Mouse (Mus musculus) skeletal muscle tissue, adult 2 months (tissue): ENCODE data around the gene Prickle4.
A peak's percentile ranks its signal among the peaks of the same experiment; 100 is the strongest.

Experiments used
- DNase-seq: peaks from one replicate; pipeline ENCODE4 v3.0.0-alpha.2; 2012; ENCODE audit warnings: low read depth, low spot score

Prickle4 gene

DNA sequence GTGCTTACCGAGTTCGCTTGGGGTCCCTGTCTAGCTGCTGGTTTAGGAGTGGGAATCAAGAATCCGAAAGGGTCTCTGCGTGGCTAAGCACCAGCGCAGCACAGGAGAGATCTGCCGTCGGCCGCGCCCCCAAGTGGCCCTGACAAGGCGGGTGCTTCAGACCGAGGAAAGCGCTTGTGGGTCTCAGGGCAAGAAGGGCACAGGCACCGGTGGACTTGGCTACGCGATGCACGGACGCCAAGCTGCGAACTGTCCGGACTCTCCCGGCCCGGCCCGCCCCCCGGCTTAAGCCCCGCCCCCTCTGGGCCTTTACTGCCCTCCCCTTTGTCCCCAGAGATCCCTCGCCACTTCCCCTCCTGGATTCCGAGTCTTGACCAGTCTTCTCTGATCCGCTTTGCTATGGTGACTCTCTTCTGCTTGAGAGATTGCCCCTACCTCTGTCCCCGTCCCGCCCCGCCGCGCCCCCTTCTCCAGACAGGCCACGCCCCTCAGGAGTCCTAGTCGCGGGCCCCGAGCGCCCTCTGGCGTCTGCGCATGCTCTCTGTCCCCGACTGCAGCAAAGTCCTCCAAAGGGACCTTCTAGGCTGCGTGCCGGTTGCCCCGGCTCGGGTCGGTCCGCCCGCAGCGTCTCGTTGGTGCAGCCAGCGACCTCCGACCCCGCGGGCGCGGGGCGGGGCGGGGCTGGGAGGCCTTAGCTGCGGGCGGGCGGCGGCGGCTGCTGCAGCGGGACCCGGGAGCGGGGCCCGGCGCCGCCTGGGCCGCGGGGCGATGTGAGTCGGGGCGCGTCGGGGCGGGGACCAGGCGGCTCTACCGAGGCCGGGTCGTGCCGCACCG is at the start of gene Prickle4:
Gene Prickle4, minus strand, starts transcription at position 234 of the 834 bp plus-strand sequence.
- DNase-seq: peak; percentile 97

DNA sequence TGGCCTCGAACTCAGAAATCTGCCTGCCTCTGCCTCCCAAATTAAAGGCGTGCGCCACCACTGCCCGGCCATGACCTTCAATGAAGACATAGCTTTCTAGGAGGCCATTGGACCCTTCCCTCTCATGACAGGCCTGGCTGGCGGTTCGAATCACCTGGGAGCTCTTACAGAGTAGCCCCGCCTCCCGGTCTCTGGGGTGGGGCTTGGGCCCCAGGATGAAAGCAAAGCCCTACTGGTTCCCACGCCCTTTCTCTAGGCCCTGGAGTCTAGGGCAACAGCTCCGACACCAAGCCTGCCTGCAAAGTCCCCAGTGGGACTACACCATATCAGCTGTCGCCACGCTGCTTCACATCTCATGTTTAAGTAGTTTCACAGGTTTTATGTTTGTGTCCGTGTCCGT is 49.5 kb upstream of the Prickle4 start:
- DNase-seq: no peak

DNA sequence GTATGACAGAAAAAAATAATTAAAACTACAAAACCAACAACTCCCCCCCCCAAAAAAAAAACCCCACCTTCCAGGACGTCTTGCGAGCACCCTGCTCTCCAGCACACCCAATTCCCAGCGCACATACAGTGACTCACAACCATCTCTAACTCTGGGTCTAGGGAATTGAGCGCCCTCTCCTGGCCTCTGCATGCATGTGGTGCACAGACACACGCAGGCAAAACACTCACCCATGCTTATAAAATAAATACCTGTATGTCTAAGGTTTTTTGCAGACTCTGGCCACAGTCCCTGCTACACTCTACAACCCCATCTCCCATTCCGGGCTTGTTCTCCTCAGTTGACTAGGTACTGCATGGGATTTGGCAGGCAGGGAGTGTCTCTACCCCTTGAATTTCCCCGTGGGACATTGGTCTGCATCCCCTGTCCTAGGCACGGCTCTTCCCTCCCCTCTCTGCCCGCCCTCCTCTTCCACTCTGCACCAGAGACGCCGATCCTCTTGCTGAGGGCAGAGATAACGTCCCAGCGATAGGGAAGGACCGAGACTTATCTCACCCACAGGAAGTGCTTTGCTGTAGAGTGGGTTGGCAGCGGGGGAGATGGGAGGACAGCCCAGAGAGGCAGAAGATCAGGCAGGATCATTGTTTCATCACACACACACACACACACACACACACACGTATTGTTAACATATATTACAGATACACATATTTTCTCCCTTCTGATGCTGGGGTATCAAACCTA is 48.6 kb upstream of the Prickle4 start:
- DNase-seq: no peak

DNA sequence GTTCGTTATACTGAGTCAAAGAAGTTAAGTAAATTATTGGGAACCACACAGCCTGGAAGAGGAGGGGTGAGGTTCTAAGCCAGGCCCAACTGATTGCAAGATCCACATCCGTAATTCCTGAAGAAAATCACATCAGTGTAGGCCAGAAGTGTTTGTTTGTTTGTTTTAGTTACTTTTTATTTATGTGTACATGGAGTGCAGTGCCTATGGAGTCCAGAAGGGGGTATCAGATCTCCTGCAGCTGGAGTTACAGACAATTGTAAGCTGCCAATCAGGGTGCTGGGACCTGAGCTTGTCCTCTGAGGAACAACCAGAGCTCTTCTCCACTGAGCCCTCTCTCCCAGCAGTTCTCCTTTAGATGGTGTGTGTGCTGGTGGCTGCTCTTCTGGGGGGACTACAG is 45.6 kb upstream of the Prickle4 start:
- DNase-seq: no peak

DNA sequence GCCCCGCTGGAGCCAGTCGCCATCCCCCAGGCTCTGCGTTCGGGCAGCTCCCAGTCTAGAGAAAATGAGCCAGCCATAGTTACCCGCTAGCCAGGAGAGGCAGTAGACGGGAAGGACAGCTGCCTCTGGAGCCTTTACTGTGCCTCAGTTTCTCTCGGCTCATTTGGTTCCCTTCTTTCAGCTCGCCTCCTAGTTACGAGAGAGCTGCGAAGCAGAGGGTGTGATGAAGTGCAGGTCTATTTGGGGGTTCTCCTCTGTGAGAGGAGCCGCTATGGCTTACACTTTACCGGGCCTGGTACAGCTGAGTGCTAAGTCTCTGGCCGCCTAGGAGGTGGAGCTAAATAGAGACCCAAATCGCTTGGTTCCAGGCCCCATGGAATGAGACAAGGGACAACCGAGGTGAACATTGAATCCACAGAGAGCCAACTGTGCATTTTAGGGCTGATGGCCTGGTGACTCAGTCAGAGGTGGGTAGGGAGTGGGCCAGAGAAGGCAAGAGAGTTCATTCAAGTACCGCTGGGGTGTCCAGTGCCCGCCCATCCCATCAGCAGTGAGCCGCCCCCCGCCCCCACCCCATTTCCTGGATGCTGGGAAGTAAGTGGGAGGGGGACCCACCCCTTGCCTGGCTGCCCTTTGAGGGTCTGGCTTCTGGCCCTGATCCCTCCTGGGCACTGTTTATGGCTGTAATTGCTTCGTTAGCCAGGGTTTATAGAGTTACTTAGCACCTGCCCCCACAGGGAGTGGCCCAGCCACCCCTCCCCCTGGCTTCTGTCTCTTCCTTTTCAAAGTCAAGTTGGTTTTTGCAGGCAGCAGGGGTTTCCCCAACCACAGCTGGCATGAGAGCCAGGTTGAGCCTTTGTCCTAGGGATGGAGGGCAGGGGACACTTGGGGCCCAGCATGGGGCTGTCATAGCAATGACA is 44.6 kb upstream of the Prickle4 start:
- DNase-seq: peak; percentile 57

DNA sequence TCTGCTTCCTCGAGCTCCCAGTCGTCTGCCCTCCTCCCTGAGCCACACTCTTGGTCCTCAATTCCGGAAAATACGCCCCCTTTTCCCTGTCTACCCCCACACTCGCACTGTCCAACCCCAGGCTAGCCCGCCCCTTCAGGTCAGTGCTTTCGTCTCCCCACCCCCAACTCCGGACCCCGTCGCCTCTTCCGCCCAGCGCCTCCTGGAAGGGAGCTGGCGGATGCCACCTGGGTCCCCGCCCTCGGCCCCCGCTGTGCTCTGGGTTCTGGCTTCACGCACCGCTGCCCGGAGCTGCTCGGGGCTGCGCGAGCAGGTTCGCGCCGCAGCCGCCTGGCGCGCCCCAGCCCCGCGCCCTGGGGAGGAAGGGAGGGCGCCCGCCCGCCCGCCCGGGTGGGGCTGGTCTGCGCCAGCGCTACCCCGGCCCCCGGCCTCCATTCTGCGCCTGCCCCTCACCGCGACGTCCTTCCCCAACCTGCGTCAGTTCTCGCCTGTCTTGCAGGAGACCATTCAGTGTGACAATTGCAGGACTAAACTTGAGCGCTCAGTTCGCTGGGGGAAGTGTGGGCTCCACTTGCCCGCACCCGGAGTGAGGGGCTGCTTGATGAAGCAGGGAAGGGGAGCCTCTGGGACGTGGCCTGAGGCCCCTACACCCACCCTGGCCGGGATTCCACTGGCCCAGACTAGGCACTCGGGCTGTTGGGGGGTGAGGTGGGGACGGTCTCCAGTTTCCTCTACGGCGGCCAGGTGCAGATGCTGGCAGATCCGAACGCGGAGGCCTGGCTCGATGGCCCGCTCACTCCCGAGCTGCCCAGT is 43.7 kb upstream of the Prickle4 start:
- DNase-seq: peak; percentile 77

DNA sequence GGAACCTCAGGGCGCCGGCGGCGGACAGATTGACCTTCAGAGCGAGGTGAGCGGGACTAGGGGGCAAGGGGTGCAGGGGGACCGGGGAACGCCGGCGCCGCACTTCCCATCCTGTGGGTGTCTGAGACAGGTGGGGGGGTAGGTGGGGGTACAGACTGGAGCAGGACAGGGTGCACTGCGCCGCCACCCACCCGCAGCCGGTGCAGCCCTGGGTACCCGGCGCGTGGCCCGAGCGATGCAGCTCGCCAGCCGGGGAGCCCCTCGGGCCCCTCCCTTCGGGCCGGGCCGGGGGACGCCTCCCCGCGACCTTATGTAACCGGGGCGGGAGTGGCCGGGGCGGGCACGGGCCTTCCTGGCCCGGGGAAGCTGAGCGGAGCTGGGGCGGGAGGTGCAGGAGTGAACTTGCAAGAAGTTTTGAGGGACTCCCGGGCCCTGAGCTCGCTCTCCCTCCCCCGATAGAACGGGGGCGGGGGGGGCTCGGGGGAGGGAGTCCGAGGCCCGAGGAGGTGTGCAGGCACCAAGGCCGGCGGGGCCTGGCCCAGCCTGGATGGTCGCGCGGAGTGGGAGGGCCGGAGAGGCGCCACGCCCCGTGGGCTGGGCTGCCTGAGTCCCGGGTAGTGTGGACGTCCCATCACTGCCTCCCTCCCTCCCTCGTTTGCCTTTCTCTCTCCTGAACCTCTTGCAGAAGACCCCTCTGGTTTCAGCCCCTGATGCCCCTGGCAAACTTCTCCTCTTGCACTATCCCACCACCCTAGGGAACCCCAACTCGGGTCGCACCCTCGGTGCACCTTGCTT is 42.9 kb upstream of the Prickle4 start:
- DNase-seq: peak; percentile 93

DNA sequence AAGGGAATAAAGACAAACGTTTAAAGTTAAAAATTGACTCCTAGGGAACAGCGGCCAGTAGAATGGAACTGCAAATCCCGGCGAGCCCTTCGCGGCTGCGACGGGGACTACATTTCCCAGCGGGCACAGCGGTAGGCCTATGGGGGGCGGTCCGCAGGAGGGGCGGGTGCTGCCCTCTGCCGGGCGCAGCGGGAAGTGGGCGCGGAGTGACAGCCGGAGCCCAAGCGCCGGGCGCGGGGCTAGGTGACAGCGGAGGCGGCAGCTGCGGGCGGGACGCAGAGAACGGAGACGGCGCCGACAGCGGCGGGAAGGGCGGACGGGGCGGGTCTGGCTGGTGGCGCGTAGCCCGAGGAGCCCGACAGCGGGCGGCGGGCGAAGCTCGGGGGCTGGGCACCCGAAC is 42.3 kb upstream of the Prickle4 start, which contains the start of gene Tfeb:
Gene Tfeb, plus strand, starts transcription at position 175 of the 400 bp plus-strand sequence.
- DNase-seq: peak; percentile 90

DNA sequence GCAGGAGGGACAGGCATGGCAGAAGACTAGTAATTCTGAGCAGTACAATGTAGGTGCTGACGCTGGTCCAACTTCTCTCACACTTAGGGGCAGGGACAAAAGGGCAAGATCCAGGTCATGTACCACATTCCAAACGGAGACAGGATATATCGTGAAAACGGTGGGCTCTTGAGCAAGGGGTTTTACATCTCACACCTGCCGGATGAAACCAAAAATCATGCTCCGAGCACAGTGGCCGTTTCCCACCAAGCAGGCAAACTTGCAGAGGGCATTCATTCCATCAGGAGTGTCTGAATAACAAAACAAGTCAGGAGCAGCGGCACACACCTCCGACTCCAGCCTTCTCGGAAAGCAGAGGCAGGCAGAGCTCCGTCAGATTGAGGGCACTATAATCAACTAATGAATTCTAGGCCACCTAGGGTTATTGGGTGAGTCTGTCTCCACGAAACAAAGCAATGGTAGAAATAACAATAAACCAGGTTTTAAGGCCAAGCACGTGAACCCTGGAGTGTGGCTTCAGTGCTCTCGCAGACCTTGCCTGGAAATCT is 41.1 kb upstream of the Prickle4 start:
- no peak for DNase-seq

DNA sequence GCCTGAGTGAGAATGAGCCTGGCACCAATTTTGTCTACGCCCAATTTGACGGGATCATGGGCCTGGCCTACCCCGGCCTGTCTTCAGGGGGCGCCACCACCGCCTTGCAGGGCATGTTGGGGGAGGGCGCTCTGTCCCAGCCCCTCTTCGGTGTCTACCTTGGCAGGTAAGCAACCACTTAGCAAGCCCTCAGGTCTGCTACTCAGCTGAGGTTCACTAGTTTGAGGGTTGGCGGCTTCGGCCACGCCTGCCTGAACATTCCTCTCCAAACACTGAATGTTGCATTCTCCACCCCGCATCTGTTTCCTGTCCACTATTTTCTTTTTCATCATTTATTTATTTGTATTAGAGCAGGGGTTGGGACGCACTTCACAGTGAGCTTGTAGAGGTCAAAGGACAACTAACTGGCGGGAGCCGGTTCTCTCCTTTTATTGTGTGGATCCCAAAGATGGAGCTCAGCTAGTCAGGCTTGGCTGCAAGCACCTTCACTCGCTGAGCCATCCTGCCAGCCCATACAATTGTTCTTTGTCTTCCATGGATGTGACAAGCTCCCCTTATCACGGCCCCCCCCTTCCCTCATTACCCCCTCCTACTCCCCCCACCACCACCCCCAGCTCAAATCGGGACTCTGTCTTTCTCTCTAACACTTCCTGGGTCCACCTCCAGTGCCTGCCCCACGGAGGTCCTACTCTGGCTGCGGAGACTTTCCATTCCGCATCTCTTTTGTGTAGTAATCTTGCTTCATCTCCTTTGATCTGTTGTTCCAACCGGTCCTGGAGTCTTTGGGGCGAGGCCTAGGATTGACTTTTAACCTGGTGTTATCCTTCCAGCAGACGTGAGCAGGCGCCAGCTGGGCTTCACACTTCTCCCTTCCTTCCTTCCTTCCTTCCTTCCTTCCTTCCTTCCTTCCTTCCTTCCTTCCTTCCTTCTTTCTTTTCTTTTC is 36.4 kb upstream of the Prickle4 start:
- no peak for DNase-seq

DNA sequence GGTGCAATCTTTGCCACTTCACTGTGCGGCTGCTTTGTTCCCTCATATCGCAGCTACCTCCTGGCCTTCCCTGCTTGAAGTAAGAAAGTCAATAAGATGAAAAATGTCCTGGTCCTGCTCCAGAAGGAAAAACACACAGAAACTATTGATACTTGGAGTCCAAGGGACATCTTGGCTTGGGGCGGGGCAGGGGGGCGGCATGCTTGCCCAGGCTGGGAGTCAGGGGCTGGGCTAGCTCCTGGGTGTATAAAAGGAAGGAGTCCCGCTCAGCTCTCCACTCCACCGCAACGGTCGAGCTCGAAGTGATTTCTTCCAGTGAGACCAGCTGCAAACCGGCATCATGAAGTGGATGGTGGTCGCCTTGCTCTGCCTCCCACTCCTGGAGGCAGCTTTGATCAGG is 32.0 kb upstream of the Prickle4 start, which contains the start of gene Pgc:
Gene Pgc, plus strand, starts transcription at position 277 of the 400 bp plus-strand sequence.
- DNase-seq: no peak

DNA sequence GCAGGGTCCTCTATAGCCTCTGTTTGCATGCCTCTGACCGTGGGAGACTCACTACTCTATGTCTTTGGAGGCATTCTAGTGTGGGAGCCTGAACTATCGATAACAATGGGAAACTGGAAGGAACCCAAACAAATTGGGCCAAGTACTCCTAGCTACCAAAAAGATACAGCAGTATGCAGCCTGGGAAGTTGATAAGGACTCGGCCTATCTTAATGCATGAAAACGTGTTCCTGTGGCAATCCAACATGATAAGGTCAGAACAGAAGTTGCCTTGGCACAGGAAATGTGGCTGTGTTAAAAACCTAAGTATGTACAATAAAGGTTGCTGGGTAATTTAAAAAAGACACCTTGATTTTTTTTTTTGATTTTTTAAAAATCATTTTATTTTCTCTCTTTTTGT is 26.6 kb upstream of the Prickle4 start:
- DNase-seq: no peak

DNA sequence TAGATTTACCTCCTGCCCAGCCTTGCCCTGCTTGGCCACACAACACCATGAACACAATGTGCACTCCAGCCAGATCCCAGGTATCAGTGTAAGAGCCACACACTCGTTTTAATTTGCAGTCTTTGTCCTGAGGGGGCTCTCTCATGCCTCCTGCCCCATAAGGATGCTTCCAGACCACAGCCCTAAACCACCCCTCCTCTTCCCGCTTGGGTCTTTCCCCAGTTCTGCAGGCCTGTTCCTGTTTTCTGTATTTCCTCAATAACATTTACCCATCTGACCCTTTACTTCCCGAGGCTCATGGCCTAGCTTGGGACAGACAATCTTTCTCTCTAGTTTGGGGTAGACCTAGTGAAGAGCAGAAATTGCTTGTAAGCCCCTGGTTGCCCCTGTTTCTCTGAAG is 20.5 kb upstream of the Prickle4 start:
- DNase-seq: no peak

DNA sequence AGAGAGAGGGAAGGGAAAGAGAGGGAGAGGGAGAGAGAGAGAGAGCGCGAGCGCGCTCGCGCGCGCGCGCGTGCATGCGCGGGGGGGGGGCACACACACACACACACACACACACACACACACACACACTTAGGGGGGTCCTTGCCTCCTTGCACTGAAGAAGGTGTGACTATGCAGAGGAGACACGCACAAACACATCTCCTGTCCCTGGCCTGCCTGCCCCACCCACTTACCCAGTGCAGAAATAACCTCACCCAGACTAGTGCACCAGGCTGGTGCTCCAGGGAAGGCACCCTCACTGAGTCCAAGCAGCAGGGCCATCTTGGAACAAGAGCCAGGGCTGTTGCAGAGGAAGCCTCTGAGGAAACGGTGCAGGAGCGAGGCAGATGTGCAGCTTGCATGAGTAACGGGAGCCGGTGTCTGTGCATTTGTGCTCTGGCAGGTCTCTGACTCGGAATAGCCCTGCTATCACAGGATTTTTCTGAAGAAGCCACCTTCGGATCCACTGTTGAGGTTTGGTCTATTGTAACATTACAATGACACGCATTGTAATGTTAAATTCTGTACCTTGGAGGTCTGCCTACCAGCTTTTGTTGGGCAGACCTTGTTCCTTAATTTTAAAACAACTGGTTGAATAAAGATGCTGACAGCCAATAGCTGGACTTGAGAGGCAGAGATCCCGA is 18.5 kb upstream of the Prickle4 start:
- no peak for DNase-seq

DNA sequence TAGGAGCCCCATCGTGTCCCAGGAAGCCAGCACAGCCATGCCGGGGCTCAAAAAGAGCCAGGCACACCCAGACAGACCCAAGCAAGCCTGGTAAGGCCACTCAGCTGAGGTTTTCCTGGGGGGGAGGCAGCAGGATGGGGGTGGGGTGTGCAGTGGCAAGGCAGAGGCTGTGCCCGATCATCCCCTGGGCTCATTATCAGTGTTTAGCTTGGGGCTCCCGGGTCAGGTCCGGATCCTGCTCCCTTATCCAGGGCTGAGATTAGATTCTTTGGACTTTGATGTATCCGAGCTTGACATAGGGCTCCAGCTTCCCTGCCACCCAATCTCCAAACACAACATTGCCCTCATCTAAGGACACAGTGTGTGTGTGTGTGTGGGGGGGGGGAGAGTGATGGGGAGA is 17.3 kb upstream of the Prickle4 start:
- no peak for DNase-seq

DNA sequence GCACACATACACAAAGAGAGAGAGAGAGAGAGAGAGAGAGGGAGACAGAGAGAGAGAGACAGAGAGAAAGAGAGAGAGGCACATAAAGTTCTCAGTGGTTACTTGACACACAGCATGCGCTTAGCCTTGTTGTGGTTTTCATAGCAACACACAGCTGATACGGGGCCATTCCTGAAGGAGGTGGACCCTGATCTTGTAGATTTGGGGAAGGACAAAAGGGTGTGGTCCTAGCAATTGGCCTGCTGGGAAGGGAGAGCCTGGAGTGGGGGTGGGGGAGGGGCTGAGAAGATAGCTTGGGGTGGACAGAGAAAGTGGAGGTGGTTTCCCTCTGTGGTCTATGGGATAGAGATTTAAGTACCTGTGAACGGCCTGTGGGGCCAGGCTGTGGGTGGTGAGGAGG is 15.5 kb upstream of the Prickle4 start:
- no peak for DNase-seq

DNA sequence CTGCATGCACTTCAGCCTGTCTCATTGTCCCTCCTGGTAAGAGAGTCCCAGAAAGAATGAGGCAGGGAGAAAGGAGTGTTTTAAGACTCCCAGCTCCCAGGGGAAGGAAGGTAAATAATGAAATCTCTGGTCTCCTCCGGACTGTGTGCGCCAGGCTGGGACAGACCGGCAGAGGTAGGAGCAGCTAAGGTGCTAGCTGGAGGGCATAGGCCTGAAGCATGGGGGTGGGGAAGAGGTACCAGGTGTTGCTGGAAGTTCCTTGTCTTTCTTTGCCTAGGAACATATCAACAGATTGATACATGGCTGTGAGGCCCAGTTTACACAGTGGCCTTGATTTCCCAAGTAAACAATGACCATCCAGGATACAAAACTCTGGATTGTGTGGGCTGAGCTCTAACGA is 14.4 kb upstream of the Prickle4 start:
- no peak for DNase-seq

DNA sequence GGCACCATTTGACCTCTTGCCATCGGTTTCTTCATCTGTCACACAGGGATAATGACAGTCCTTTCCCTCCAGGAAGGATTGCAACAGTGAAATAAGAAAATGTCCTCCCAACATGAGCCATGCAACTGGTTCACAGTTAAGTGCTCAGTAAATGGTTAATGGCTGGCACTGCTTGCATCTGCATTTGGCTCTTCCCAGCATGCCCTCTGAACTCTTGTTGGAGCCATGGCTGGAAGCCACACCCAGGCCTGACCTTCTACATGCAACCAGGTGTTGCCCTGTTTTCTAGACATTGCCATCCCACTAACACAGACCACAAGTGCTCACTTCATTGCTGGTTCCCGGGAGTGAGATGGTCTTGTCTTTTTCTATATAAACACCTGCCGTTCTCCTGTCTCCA is 13.4 kb upstream of the Prickle4 start:
- no peak for DNase-seq
